Mouse (Mus musculus) stomach, adult 2 months (tissue): ENCODE measurements around the gene Spdye4c. TPM values are rescaled to one million over a fixed set of nuclear protein-coding genes. Genes with fewer than 3 reads are reported as not detected.

Experiments used
- polyA plus RNA-seq: library from polyadenylated mRNA; depleted of rRNA; stranded (reverse); fragments of >200 nt; gene quantifications from 2 replicates; pipeline ENCODE4 v1.2.3, GENCODE M21; 2012; rRNA removed

The Spdye4c gene
- not detected in 2 replicates for polyA plus RNA-seq

GRCm38 (mm10) chr2:128590909-128591308 lies at the start of gene Spdye4c:
Gene Spdye4c (plus strand): TSS chr2:128591209.

Other genes with a start within 250 kb of the Spdye4c start
- gene Anapc1, start 96.2 kb downstream of the Spdye4c start, polyA plus RNA-seq: 12.0 and 17.3 TPM in 2 replicates
- gene Mertk, start 107.7 kb downstream of the Spdye4c start, polyA plus RNA-seq: 0.46 and 0.80 TPM in 2 replicates
- 3.2 and 4.3 TPM in 2 replicates for gene Tmem87b, start 226.9 kb downstream of the Spdye4c start, polyA plus RNA-seq